Mouse (Mus musculus) left cerebral cortex, adult 18-20 months (tissue): ENCODE data around the gene Slc9a3. TPM values are rescaled to one million over a fixed set of nuclear protein-coding genes. Genes with fewer than 3 reads are reported as not detected.

ENCODE experiments used
- DNase-seq, 2 experiments: peaks; one replicate each; pipeline ENCODE4 v3.0.0; 2021 to 2022; ENCODE audit warnings: low spot score in 2 of 2, mixed read lengths in 1 of 2
- total RNA-seq, 2 experiments: library from RNA; stranded (reverse); gene quantifications; 2 replicates each; pipeline ENCODE4 v1.2.3; 2021

Gene Slc9a3
- total RNA-seq, 2 experiments from 2014 or later = 1.6 to 2.3 TPM

DNA sequence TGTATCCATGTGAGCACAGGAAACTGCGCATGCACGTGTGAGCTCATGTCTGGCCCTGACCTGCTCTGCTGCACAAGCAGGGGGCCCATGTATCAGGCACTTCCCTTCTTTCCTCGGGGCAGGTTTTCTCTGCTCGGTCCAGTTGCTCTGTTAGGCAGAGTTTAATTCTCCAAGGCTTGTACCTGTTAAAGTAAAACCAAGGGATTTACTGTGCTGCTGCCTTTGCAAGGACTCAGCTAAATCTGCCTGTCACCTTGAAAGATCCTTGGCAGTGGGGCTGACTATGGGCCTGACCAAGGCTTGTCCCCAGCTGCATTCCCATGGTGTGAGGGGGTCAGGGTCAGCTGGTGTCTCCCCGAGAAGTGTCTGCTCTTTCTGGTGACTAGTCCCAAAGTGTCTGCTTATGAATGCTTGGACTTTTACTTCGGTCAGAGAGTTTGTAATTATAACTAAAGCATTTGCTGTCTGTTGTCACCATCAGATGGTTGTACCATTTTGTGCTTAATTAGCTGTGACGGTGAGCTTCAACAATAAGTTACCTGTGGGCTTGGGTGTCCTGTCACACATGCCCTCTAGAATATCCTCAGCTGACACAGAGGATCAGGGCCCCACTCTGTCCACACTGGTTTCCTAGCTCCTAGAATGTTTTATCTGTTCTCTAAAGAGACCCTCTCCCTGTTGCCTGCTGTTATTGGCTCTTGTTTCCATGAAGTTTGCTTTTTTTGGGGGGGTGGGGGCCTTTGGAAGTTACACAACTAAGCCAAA is 23.0 kb downstream of the Slc9a3 start:
- DNase-seq = no peak

DNA sequence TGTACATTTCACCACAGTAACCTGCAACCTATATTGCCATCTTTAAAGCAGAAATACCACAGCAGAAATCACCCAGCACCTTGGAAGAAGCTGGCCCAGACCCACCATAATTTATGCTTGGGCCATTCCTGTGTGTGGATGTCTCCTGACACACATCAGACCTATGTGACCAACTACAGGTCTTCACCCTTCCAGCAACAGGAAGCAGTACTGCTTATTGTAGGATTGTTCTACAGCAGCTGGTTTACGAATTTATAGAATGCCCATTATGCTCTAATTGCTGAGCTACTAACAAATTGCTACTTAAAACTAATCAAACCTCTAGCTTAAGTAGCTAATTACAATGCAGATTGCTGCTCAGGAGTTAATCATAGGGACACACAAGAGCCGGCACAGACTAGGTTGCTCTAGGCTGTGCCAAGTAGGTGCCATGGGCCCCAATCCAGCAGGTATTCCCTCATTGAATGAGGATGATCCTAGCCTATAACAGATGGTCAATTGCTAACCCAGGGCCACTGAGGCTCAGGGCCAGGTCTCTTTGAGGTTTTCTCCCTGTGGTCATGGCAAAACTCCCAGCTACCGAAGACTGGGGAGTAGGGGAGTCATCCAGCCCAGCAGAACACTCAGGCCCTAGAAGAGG is 24.8 kb downstream of the Slc9a3 start:
- DNase-seq = no peak

DNA sequence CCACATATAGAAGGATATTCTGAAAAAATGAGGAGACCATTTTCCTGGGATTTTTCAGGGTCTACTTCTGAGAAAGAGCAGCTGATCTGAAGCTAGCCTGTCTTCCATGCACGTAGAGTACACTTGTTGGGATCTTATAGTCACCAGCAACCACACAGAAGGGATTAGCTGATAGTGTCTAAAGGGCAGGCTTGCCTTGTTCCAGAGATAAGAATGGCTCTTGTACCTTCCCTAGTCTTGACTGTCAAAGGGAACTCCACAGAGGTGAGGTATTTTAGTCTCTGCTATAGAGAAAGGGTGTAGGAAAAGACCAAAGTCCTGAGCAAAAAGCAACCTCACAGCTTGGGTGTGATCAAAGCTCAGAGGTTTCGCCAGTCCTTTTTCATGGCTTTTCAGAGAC is 26.1 kb downstream of the Slc9a3 start:
- DNase-seq = no peak

DNA sequence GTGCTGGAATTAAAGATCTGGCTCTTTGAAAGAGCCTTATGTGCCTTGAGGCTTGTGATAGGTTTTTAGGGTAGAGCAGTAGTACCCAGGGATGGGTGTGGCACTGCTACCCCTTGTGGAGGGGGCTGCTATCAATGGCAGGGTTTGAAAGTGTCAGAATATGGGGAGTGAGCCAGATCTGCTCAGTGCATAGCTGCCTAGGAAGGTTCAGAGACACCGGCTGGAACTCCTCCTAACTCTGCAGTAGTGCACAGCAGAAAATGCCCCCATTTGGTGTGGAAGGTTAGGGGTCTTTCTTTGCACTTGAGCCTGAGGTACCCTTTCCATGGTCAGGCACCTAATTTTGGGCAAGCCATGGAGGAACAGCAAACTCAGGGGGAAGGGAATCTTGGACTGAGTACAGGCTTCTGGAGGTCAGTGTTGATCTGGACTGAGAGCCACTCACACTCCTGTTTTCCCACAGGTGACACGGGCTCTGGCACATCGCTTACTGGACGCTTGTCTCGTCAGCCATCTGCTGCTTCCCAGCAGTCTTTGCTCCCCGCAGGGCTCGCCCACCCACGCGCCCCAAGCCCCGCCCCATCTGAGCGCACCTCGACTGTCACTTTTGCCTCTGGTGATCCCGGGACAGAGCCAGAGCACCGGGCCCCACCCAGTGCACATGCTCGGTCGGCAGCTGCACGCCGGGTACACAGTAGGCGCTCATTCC is 45.2 kb downstream of the Slc9a3 start:
- DNase-seq = peak; percentile 42 to 46

DNA sequence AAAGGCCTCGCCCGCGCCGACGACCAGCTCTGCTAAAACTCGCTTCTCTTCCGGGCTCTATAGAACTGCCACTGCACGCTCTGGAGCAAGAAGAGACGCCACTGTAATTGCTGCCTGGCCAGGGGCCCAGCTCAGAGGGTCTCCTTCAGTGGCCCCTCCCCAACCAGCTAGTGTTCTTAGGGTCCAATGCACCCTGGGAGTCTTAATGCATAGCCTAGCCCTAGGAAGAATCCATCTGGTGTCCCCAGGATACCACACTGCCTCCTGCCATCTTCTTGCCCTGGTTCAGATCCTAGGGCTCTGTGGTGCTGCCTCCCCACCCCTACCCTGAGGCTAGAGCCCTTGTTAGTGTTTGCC is 45.8 kb downstream of the Slc9a3 start:
- no peak for DNase-seq

DNA sequence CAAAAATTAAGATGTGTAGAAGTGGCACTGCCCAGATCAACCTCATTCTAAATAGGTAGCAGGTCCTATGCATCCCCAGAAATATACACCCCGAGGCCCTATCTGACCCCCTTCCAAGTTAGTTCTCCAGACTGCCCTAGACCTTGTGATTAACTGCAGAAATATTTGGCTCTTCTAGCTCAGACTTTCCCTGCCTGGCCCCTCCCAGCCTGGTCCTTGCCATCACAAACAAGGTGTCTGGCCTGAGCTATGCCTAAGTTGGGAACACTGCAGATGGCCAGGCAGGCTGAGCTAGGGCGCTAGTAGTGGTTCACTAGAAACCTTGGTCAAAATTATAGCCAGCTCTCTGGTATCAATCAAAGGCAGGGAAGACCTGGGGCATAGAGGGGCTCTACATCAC is 46.2 kb downstream of the Slc9a3 start:
- no peak for DNase-seq

DNA sequence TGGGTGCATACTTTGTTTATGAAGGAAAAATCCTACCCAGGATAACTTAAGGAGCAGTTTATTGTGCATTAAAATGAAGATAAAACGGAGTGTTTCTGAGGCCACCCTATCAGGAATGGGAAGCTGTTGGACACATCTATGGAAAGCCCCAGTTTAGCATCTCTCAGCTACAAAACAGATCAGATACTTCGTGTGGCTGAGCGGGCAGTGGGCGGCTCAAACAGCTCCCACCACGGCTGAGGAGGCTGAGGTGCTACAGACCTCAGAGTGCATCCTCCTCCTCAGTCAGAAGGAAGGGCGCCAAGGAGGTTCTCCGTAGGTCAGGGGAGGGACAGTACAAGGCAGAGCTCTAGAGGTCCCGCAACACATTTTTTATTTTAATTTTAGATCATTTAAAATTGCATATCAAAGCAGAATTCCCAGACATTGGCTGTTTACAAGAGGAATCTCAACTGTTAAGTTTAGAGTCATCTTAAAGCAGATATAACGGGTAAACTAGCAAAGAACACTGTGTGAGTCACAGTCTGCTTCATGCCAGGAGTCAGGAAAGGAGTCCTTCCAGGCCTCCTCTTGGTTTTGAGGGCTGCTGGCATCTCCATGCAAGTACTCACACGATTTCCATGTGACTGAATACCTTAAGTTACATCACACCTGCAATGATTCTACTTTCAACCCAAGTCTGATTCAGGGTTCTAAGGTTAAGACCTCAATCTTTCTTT is 48.3 kb downstream of the Slc9a3 start:
- peak; percentile 27 to 58 for DNase-seq

DNA sequence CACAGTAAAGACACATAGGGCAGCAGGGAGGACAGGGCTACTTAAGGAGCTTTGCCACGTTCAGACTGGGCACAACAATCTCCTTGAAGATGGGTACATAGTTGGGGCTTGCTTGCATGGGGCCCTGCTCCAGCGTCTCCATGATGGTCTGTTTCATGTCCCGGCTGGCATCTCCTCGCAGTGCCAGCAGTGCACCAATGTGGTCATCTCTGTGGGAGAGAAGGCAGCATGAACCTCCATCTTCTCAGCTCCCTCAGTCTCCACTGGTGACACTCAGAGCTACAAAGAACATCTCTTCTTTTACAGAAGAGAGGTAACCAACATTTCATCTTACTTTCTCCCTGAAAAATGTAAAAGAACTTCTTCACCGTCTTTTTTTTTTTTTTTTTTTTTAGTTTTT is 50.8 kb downstream of the Slc9a3 start:
- DNase-seq = no peak

DNA sequence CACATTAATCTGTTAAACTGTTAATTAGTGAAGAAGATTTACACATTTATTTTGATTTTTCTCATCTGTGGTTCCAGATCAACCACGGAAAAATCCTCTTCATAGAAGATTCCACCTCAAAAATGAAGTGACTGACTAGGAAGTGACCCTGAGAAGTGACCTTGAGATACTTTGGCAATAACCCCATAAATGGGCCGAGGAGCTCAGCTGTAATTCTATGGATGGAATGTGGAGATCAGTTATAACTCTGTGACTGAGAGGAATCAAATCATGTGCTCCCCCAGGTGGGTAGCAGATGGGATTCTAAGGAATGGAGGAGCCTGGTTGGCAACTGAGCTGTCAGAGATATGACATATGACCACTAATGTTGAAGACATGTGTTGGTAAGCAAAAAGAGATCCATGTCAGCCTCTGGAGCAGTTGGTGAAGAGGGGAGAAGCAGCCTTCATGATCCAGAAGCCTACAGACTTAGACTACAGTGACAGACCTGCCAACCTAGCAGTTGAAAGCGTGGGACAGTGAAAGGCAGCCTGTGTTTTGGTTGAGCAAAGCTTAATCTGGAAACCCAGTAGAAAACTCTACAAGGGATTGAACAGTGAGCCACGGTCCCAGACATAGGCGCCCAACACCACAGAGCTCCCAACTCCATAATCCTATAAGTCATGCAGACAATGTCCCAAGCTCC is 61.9 kb downstream of the Slc9a3 start:
- DNase-seq = no peak

DNA sequence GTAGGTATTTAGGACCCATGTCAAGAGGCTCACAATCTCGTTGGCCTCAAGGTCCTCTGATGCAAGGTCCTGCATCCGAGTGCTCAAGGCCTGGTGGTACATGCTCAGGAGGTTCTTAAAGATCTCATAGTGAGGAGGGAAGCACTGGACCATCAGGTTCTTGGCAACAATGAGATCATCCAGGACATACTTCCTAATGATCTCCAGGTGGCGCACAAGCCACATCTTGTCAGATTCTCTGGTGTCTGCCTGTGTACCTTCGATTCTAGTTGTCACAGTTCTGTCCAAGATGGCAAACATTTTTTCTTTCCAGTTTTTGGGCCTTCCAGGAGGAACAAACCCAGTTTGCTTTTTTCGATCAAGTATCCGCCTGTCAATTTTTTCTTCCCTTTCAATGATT is 71.4 kb downstream of the Slc9a3 start:
- DNase-seq = no peak

DNA sequence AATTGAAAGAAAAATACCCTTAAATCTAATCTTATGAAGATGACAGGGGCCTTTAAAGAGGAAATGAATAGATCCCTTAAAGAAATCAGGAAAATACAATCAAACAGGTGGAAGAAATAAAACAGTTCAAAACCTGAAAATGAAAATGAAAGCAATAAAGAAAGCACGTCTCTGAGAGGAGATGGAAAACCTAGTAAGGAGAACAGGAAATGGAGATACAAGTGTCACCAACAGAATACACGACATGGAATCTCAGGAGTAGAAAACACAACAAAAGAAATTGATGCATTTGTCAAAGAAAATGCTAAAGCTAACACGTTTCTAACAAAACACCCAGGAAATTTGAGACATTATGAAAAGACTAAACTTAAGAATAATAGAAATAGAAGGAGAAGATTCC is 75.2 kb downstream of the Slc9a3 start:
- DNase-seq = no peak

DNA sequence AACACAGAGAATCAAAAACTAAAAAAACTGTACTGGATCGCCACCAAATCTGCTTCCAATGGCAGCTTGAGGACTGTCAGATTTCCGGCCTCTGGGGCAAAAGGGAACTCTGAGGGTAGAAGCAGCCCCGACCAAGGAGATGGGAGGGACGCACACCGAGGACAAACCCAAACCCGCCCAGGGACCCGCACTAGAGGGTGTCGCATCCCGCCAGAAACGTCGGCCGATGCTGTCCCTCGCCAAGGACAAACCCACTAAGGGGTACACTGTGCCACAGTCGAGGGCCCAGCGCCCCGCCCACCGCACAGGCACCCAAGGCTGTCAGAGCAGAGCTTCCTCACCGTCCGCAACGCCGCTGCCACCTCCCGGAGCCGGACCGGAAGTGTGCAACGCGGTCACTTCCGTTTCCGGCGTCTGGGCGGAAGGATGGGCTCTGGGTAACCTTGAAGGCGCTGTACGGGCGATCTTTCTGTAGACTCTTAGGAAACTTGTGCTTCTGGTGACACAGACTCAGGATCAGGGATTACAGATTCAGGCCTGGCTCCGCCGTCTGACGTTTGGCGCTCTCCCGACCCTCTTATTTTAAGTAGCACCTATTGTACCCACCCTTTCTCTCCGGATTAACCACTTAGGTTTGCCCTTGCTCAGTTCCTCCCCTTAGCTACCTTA is 87.2 kb downstream of the Slc9a3 start, which contains the start of gene Exoc3:
TSS of gene Exoc3 (minus strand) at position 416 of the 669 bp plus-strand sequence.
- DNase-seq = peak; percentile 92 to 93

DNA sequence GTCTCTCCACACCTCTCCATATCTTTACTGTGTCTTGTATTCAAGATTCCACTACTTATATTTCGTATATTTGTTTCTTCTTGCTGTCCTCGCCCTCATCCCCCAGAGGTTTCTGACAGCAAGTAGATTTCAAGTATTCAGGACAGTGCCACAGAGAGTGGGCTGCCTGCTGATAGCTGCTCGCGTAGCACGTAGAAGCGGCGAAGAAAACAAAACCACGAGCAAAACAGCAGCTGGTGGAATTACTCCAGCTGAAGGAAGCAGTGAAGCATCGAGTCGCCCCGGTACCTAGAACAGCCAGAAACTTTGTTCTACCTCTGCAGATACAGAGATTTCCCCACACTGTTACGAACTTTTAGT is 87.7 kb downstream of the Slc9a3 start:
- peak in 1 of 2 experiments; percentile 10 for DNase-seq

DNA sequence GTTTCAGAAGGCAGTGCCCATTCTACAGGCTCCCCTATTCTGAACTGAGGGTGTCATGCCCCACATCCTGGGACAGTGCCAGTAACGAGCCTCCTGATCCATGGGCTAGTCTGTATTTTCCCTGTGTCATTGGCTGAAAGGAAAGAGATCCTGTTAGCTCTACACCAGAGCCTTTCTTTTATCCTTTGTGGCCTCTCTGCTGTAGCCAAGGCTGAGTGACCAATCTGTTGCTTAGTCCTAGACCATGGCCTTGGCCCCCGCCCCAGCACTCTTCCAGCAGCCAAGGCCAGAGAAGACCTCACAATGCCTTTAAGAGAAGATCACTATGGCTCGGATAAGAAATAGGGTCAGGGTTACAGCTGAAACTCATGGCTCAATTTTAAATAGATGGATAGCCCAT is 97.2 kb downstream of the Slc9a3 start:
- DNase-seq = no peak

Other genes starting within 250 kb of the Slc9a3 start
- under 1 TPM; 0.37 to 0.79 TPM for gene Trip13, start 183.7 kb upstream of the Slc9a3 start, total RNA-seq
- gene Brd9, start 183.6 kb upstream of the Slc9a3 start, total RNA-seq = 10 to 100 TPM; 75.9 to 85.0 TPM
- gene Zdhhc11, start 157.6 kb upstream of the Slc9a3 start, total RNA-seq = not detected
- 100 to 1,000 TPM; 351 to 372 TPM for gene Tppp, start 112.0 kb upstream of the Slc9a3 start, total RNA-seq
- gene Cep72, start 59.2 kb upstream of the Slc9a3 start, total RNA-seq = under 1 TPM; 0.77 to 0.84 TPM
- 10 to 100 TPM; 70.5 to 73.8 TPM for gene Exoc3, start 87.3 kb downstream of the Slc9a3 start, total RNA-seq
- gene Ahrr, start 170.9 kb downstream of the Slc9a3 start, total RNA-seq = 1 to 10 TPM; 1.4 to 2.1 TPM
- gene Pdcd6, start 196.1 kb downstream of the Slc9a3 start, total RNA-seq = 10 to 100 TPM; 79.6 to 79.7 TPM
- 100 to 1,000 TPM; 350 to 353 TPM for gene Sdha, start 228.8 kb downstream of the Slc9a3 start, total RNA-seq
- gene Ccdc127, start 228.9 kb downstream of the Slc9a3 start, total RNA-seq = 10 to 100 TPM; 87.0 to 90.7 TPM
- under 1 TPM in 1 of 2 experiments, not detected in 1; 0.19 TPM for gene Lrrc14b, start 242.5 kb downstream of the Slc9a3 start, total RNA-seq